Mouse (Mus musculus) lung, embryonic 15.5 days (tissue): ENCODE data around the gene Mfap3. TPM values are rescaled to one million over a fixed set of nuclear protein-coding genes. Genes with fewer than 3 reads are reported as not detected.
"Not testable (repeated sequence)": the region's sequence is repeated elsewhere in the genome, so short reads cannot be mapped to it uniquely, and the experiment has no call there.

ENCODE experiments used
- ATAC-seq: fragments of 200-750 bp; cut with Nextera tagmentation; 2 replicates; pipeline ENCODE4 v1.8.0; 2017; ENCODE audit warnings: moderate number of reproducible peaks, borderline replicate concordance; ENCODE audit not compliant: low FRiP score, low TSS enrichment; ENCODE audit errors: extremely low read depth
- H3K27ac ChIP-seq: fragments of 300-500 bp; sonication (generic); 2 replicates; pipeline ENCODE4 v1.5.1; 2015; ENCODE audit warnings: moderate library complexity, mild to moderate bottlenecking, inconsistent platforms
- H3K27me3 ChIP-seq: fragments of 300-500 bp; sonication (generic); 2 replicates; pipeline ENCODE4 v1.6.1; 2015; ENCODE audit warnings: inconsistent platforms
- H3K36me3 ChIP-seq: fragments of 300-500 bp; sonication (generic); 2 replicates; pipeline ENCODE4 v1.6.1; 2015; ENCODE audit warnings: inconsistent platforms
- H3K4me1 ChIP-seq: fragments of 300-500 bp; sonication (generic); 2 replicates; pipeline ENCODE4 v1.6.1; 2015; ENCODE audit warnings: inconsistent platforms
- H3K4me2 ChIP-seq: fragments of 300-500 bp; sonication (generic); 2 replicates; pipeline ENCODE4 v1.6.1; 2015; ENCODE audit warnings: inconsistent platforms, mild to moderate bottlenecking, moderate library complexity
- H3K4me3 ChIP-seq: fragments of 300-500 bp; sonication (generic); 2 replicates; pipeline ENCODE4 v1.5.1; 2015; ENCODE audit warnings: mild to moderate bottlenecking, inconsistent platforms
- H3K9ac ChIP-seq: fragments of 300-500 bp; sonication (generic); 2 replicates; pipeline ENCODE4 v1.6.1; 2015; ENCODE audit warnings: inconsistent platforms
- H3K9me3 ChIP-seq: fragments of 300-500 bp; sonication (generic); 2 replicates; pipeline ENCODE4 v1.6.1; 2016; ENCODE audit warnings: inconsistent platforms
- WGBS: fragments of 180-500 bp; shearing (Covaris S2); methylation state at CpG from one replicate; pipeline ENCODE4 v1.1.7; 2015; 5-methylcytosine and 5-hydroxymethylcytosine counted together
- polyA plus RNA-seq: library from polyadenylated mRNA; unstranded; fragments of >200 nt; fragmentation: Nextera tagmentation; extraction: Ambion mirVana; gene quantifications from 2 replicates; pipeline ENCODE4 v1.2.1, GENCODE M21; 2015

Mfap3 gene
- polyA plus RNA-seq, 1 experiment from 2014 or later, result 45.7 TPM

DNA sequence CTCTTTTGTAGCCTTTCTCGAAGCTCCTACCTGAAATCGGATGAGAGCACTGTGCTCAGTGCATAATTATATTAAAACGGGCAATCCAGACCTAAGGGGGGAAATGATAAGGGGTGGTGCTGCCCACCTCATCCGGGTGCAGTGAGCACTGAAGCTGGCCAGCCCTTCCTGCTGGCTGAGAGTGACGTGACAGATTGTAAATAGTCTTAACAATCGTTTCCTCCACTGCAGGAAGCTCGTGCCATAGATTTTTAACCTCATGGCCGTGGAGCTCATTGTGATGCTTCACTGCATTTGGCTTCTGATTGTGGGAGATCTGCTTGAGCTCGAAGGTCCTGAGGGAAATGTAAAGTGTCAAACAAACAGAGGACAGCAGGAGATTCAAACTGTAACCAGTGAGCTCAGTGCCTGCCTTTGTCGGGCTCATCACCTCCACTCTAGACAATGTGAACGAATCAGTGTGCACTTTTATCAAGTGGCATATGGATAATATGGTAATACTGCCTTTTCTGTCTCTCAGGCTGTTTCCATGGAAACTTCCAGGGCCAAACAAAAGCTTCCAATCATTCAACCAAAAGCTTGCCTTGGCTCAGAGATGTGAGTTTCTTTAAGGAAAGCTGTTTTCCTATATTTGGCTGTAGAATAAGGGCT, 13.0 kb downstream of the Mfap3 start:
- Histone ChIP-seq H3K4me1 (no peaks in the 10 kb centered on the region), H3K27me3 (no peaks in the 10 kb centered on the region), H3K36me3 (peaks cover 37% of the 10 kb centered on the region), H3K9me3 (no peaks in the 10 kb centered on the region), H3K4me3 (no peak overlapping the region), H3K9ac (no peak overlapping the region), H3K4me2 (no peak overlapping the region), H3K27ac (peak overlapping the region; percentile 55)
- 42% methylated on average over 11 of the region's 11 CpGs for WGBS
- ATAC-seq, result no peak; the same call in 1 of the 2 replicates

DNA sequence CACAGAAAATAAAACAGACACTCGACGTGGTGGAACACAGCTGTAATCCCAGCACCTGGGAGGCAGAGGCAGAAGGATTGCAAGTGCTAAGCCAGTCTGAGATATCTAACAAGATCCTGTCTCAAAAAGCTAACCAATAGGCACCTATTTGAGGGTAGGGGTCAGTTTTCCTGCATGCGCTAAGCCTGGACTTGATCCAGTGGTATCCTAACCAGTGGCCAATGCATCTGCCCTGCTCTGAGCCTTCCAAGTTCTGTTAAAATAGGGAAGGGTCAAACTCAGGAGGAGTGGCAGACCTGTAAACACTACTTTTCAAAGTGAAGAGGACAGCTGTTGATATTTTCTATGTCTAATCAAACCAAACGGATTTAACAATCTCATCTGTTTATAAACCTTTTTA, 13.8 kb downstream of the Mfap3 start:
- Histone ChIP-seq H3K4me1 (no peaks in the 10 kb centered on the region), H3K4me3 (no peak overlapping the region), H3K27me3 (no peaks in the 10 kb centered on the region), H3K36me3 (peaks cover 37% of the 10 kb centered on the region), H3K4me2 (no peak overlapping the region), H3K9me3 (no peaks in the 10 kb centered on the region), H3K9ac (no peak overlapping the region), H3K27ac (peak overlapping the region; percentile 55; the same call in 1 of the 2 replicates)
- 80% methylated on average over 4 of the region's 4 CpGs for WGBS
- ATAC-seq, result no peak

DNA sequence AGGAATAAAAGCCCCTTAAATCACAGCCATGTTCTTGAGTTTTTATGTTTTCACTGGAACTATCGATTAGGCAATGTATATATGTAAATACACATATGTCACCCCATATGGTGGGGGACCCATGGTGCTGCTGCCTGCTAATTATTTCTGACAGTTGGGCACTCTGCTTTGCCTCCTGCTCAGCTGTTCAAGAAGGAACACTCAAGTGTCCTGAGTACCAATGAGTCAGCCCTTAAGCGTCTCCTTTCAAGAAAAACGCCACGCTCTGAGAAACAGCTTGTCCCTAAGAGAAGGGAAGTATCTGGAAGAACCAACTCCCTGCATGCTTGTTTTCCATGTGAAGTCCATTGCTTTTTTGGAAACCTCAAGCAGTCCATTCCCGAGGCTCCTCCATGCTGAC, 17.4 kb downstream of the Mfap3 start:
- Histone ChIP-seq H3K9ac (no peak overlapping the region), H3K27me3 (no peaks in the 10 kb centered on the region), H3K27ac (no peak overlapping the region), H3K9me3 (no peaks in the 10 kb centered on the region), H3K4me3 (no peak overlapping the region), H3K4me2 (no peak overlapping the region), H3K4me1 (no peaks in the 10 kb centered on the region), H3K36me3 (peaks cover 21% of the 10 kb centered on the region)
- ATAC-seq, result no peak
- 88% methylated on average over 5 of the region's 5 CpGs for WGBS

DNA sequence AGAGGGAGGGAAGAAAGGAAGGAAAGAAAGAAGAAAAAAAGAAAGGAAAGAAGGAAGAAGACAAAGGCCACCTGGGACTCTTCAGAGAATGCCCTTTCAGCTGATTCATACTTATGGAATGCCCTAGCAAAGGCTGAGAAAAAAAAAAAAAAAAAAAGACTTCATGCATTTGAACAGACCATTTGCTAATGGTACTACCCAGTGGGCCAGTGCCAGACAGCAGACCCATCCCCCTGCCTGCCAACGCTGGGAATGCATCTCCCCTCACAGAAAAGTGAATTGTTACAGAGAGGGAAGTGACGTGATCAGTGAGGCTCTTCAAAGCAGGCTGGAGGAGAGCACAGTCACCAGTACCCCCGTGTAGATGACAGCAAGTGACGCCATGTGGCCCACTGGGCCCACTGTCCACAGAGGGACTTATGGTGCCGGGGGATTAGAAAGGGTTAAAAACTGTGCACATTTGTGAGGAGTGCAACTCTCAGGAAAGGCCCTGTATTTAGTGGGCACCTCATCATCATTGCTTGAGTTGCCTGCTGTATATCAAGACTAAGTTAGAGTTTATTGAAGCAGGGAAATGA, 21.5 kb downstream of the Mfap3 start:
- H3K4me1 ChIP-seq, result no peaks in the 10 kb centered on the region
- no peaks in the 10 kb centered on the region for H3K9me3 ChIP-seq
- H3K36me3 ChIP-seq, result no peaks in the 10 kb centered on the region
- no peak for ATAC-seq
- 68% methylated on average over 5 of the region's 5 CpGs for WGBS
- no peak overlapping the region for H3K4me3 ChIP-seq
- no peak overlapping the region for H3K4me2 ChIP-seq
- H3K9ac ChIP-seq, result no peak overlapping the region
- H3K27me3 ChIP-seq, result no peaks in the 10 kb centered on the region
- H3K27ac ChIP-seq, result no peak overlapping the region

DNA sequence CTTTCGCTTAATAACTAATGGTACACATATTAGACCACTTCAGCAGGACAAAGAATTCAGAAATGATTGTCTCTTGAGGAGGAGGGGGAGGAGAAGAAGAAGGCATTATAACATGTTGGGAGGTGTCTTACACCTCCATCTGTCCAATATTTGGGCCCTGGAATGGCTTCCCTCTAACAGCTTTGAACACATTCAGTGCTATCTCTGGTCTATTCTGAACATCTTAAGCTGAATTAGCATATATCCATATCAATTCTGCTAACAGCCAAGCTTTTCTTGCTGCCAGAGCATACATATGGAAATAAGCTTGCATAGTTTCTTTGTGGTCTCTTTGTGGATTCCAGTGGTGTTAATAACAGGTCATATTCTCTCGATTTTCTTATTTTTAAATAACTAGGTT, 22.2 kb downstream of the Mfap3 start:
- no peak overlapping the region for H3K27ac ChIP-seq
- 90% methylated on average over 2 of the region's 2 CpGs for WGBS
- no peak for ATAC-seq

DNA sequence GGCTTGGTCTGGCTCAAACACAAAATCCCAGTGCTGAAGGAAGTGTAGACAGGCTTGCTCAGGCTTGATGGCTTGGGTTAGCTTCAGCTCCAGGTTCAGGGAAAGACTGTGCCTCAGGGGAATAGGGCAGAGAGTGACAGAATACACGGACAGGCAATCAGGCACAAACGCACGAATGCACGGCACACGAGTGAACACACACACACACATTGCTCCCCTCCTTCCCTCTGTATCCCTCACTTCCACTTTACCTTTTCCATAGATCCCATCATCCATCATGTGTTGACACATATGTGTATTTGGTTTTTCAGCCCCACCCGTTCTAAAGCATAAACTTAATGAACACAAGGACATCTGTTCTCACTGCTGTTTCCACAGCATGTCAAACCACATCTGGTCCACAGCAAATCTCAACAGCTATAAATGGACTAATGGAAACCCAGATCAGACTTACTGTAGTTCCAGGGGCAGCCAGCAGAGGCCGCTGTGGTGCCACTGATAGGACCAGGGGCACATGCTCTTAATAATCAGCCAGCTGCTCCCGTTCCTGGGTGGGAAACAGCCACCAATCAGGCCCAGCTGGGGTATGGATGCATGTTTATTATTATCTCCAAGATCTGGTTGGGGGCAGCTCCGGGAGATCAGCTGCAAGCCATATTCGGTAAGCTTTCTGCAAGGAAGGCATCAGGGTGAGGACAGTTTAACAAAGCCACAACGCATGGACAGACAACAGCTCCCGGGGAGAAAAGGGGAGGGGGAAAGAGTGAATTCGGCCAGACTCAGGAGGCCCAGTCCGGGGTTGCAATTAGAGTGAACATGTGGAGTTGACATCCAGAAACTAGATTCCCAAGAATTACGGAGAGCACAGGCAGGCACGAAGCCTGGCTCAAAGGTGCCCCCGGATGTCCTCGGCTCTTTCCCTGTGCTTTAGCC, 30.4 kb downstream of the Mfap3 start:
- Histone ChIP-seq H3K4me1 (peaks cover 5% of the 10 kb centered on the region; the same call in 1 of the 2 replicates), H3K9ac (no peak overlapping the region), H3K4me2 (peak overlapping the region; percentile 38), H3K36me3 (no peaks in the 10 kb centered on the region), H3K9me3 (no peaks in the 10 kb centered on the region), H3K27ac (no peak overlapping the region), H3K27me3 (no peaks in the 10 kb centered on the region), H3K4me3 (no peak overlapping the region)
- WGBS, result 33% methylated on average over 18 of the region's 18 CpGs
- ATAC-seq, result peak; percentile 62; the same call in 1 of the 2 replicates

More for the DNA sequence above, 22.2 kb downstream of the Mfap3 start:
- no peaks in the 10 kb centered on the region for H3K36me3 ChIP-seq
- H3K4me3 ChIP-seq, result no peak overlapping the region
- no peaks in the 10 kb centered on the region for H3K4me1 ChIP-seq
- H3K9ac ChIP-seq, result no peak overlapping the region
- H3K9me3 ChIP-seq, result no peaks in the 10 kb centered on the region
- no peak overlapping the region for H3K4me2 ChIP-seq
- H3K27me3 ChIP-seq, result no peaks in the 10 kb centered on the region

DNA sequence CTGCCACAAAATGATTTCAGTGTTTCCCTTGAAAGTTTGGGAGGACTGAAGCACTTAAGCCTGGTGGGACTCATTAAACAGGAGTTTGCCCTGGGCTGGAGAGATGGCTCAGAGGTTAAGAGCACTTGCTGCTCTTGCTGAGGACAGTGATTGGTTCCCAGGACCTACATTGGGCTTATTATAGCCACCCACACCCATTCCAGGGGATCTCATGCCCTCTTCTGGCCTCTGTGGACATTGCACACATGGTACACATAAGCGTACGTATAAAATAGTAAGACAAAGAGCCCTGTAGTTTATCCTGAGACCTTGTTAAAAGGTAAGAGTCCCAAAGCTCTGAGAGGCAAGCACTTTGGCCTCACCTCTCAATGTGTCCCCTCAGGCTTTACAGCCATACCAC, 31.8 kb downstream of the Mfap3 start:
- Histone ChIP-seq H3K9ac (no peak overlapping the region), H3K27ac (no peak overlapping the region), H3K27me3 (no peaks in the 10 kb centered on the region), H3K4me2 (no peak overlapping the region), H3K4me1 (peaks cover 5% of the 10 kb centered on the region; the same call in 1 of the 2 replicates), H3K4me3 (no peak overlapping the region), H3K9me3 (no peaks in the 10 kb centered on the region), H3K36me3 (no peaks in the 10 kb centered on the region)
- no peak for ATAC-seq
- 93% methylated on average over 2 of the region's 2 CpGs for WGBS

DNA sequence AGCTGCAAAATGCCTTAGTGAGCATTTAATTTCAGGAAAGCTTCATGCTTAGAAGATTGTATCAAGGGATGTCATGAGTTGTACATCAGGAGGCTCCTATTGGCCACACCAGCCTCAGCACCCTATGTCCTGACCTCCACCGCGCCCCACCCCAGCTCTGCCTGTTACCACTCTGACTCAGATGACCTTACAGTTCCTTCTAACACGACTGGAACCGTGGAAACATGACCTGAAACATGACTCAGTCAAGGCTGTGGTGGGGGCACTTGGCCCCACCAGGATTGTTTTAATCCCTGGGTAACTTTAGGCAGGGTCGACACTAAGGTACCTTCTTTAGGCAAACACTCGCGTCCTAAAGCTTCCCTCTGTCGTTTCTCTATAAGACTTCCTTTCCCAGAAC, 32.6 kb downstream of the Mfap3 start:
- Histone ChIP-seq H3K4me1 (peaks cover 5% of the 10 kb centered on the region; the same call in 1 of the 2 replicates), H3K27me3 (no peaks in the 10 kb centered on the region), H3K4me3 (no peak overlapping the region), H3K4me2 (no peak overlapping the region), H3K36me3 (no peaks in the 10 kb centered on the region), H3K9ac (no peak overlapping the region), H3K27ac (no peak overlapping the region), H3K9me3 (no peaks in the 10 kb centered on the region)
- WGBS, result 80% methylated on average over 8 of the region's 8 CpGs
- ATAC-seq, result no peak

DNA sequence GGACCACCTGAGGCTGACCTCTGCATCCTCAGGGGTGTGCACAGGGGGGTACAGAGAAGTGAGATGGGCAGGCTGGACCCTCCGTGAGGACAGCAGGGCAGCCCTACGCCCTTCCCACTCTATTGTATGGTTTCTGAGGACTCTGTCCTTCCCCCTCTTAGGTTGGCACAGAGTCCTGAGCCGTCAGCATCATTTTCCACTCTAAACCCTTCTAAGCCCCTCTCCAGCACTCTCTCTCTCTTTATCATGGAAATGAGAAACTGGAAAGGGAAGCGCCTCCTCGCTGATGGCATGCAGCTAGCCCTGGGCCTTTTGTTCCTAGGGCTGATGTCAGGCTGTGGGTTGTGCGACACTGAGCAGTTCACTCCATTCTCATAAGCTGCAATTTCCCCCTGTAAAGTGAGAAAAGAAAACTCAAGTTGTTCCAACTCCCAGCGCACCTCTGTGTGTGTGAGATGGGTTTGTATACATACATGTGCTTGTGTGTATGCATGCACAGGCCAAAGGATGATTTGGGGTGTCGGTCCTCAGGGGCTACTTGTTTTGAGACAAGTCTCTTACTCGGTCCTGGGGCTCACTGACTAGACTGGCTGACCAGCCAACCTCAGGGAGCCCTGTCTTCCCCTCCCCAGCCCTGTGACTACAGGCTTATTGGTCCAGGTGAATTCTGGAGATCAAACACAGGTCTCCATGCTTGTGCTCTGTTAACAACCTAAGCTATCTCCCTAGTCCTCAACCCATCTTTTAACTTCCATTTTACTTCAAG, 34.7 kb downstream of the Mfap3 start:
- Histone ChIP-seq H3K4me2 (no peak overlapping the region), H3K9me3 (no peaks in the 10 kb centered on the region), H3K4me3 (no peak overlapping the region), H3K27ac (no peak overlapping the region), H3K27me3 (no peaks in the 10 kb centered on the region), H3K9ac (no peak overlapping the region), H3K4me1 (peaks cover 5% of the 10 kb centered on the region; the same call in 1 of the 2 replicates), H3K36me3 (no peaks in the 10 kb centered on the region)
- 63% methylated on average over 9 of the region's 9 CpGs for WGBS
- ATAC-seq, result no peak

DNA sequence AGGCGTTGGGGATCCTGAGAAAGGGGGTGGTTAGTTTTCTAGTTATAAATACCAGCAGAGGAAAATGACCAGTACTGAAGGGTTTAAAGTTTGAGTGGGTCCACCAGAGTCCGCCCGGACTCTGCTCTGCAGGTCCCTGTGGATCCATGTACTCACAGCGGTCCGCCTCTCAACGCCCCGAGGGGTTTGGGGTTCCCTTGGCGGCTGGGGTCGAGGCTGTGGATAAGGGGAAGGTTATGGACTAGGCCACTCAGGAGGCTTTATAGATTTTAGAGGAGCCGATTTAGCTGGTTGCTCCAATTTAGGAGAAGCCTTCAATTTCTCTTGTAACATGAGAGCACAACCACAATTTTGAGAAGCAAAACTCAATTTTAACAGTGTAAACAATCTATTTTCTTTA, 39.5 kb downstream of the Mfap3 start:
- H3K27ac ChIP-seq, H3K4me1 ChIP-seq, H3K27me3 ChIP-seq, H3K9ac ChIP-seq, ATAC-seq, H3K4me3 ChIP-seq, H3K36me3 ChIP-seq, H3K4me2 ChIP-seq, H3K9me3 ChIP-seq: not testable (repeated sequence)
- 90% methylated on average over 9 of the region's 10 CpGs for whole genome bisulfite sequencing

DNA sequence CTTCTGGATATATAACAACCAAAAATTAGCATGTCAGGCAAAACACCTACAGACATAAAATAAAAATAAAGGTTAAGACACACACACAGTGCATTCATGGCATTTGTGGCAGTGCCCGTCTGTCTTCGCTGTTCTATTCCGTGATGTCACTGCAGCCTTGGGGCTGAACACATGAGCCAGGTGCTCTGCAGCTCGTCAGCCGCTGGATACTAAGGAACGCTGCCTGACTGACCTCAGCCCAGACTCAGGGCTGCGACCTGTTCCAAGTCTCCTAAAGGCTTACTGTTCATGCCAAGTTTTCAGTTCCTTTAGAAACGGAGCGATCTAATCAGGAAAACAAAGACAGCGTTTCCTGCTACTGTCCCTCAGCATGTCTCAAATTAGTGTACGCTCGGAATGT, 46.1 kb downstream of the Mfap3 start:
- no peaks in the 10 kb centered on the region for H3K36me3 ChIP-seq

More for the DNA sequence above, 46.1 kb downstream of the Mfap3 start:
- Histone ChIP-seq H3K27me3 (peaks cover 36% of the 10 kb centered on the region; the same call in 1 of the 2 replicates), H3K4me2 (no peak overlapping the region), H3K9ac (no peak overlapping the region), H3K4me1 (no peaks in the 10 kb centered on the region), H3K9me3 (0 out of 2 replicates have a peak, but pooled peaks cover under 1% of the 10 kb centered on the region), H3K27ac (no peak overlapping the region), H3K4me3 (no peak overlapping the region)
- no peak for ATAC-seq
- 63% methylated on average over 12 of the region's 12 CpGs for WGBS
